Mouse (Mus musculus) layer of hippocampus, postnatal 36 days (tissue): ENCODE results near the gene Cenpn. TPM values are rescaled to one million over a fixed set of nuclear protein-coding genes. Genes with fewer than 3 reads are reported as not detected.
A peak's percentile ranks its signal among the peaks of the same experiment; 100 is the strongest.

Experiments used
- DNase-seq, 2 experiments: peaks; one replicate each; pipeline ENCODE4 v3.0.0; 2022
- total RNA-seq, 2 experiments: library from RNA; stranded (reverse); gene quantifications; 2 replicates each; pipeline ENCODE4 v1.2.3; 2021

The Cenpn gene
- 1 to 10 TPM; 1.0 to 1.4 TPM for total RNA-seq

- peak; percentile 92 to 94 for DNase-seq
These were observed at the start of gene Cenpn, which contains the start of gene Cmc2 for GRCm38 (mm10) chr8:116921337-116922059. Gene Cenpn (plus strand): TSS chr8:116921730. Gene Cmc2 (minus strand): TSS chr8:116921455.

GRCm38 (mm10) chr8:116872761-116873342 lies 48.7 kb upstream of the Cenpn start:
- DNase-seq: peak; percentile 21 to 23

GRCm38 (mm10) chr8:116873586-116873985 lies 47.9 kb upstream of the Cenpn start:
- no peak for DNase-seq

- DNase-seq: no peak
These were observed 47.5 kb upstream of the Cenpn start for GRCm38 (mm10) chr8:116873986-116874385.

GRCm38 (mm10) chr8:116875798-116876450 lies 45.6 kb upstream of the Cenpn start:
- no peak for DNase-seq

GRCm38 (mm10) chr8:116881396-116881795 lies 40.1 kb upstream of the Cenpn start:
- DNase-seq: no peak

- DNase-seq: no peak
These were observed 33.7 kb upstream of the Cenpn start for GRCm38 (mm10) chr8:116887813-116888212.

GRCm38 (mm10) chr8:116891446-116891845 lies 30.1 kb upstream of the Cenpn start:
- DNase-seq: no peak

GRCm38 (mm10) chr8:116892130-116892529 lies 29.4 kb upstream of the Cenpn start:
- DNase-seq: no peak

- DNase-seq: no peak
These were observed 28.9 kb upstream of the Cenpn start for GRCm38 (mm10) chr8:116892636-116893035.

- DNase-seq: no peak
These were observed 27.6 kb upstream of the Cenpn start for GRCm38 (mm10) chr8:116893938-116894337.

GRCm38 (mm10) chr8:116895521-116895920 lies 26.0 kb upstream of the Cenpn start:
- DNase-seq: no peak

GRCm38 (mm10) chr8:116904736-116905135 lies 16.8 kb upstream of the Cenpn start:
- DNase-seq: no peak

GRCm38 (mm10) chr8:116905252-116905651 lies 16.3 kb upstream of the Cenpn start:
- no peak for DNase-seq

GRCm38 (mm10) chr8:116905836-116906235 lies 15.7 kb upstream of the Cenpn start:
- no peak for DNase-seq

GRCm38 (mm10) chr8:116921005-116921336 lies 559 bp upstream of the Cenpn start:
- no peak for DNase-seq

- DNase-seq: no peak
These were observed 679 bp downstream of the Cenpn start for GRCm38 (mm10) chr8:116922060-116922757.

GRCm38 (mm10) chr8:116923526-116923925 lies 2.0 kb downstream of the Cenpn start:
- DNase-seq: no peak

GRCm38 (mm10) chr8:116927880-116928279 lies 6.3 kb downstream of the Cenpn start:
- DNase-seq: no peak

GRCm38 (mm10) chr8:116928588-116928987 lies 7.1 kb downstream of the Cenpn start:
- DNase-seq: no peak

GRCm38 (mm10) chr8:116934976-116935375 lies 13.4 kb downstream of the Cenpn start:
- no peak for DNase-seq

- no peak for DNase-seq
These were observed 14.0 kb downstream of the Cenpn start for GRCm38 (mm10) chr8:116935506-116935905.
